Mouse (Mus musculus): ENCODE data around the gene Reep6. TPM values are rescaled to one million over a fixed set of nuclear protein-coding genes. Genes with fewer than 3 reads are reported as not detected.

Reep6 gene
- polyA plus RNA-seq, 1 experiment from 2014 or later, result 5.3 TPM

GRCm38 (mm10) chr10:80292251-80293146, 37.3 kb upstream of the Reep6 start, which contains the start of gene Rps15:
Gene Rps15, plus strand, starts transcription at chr10:80292453.
- H3K9ac ChIP-seq (replicated peaks; ENCODE audit: low read length), result peak within 1 kb of the TSS; percentile 98
- H3K4me3 ChIP-seq (replicated peaks; ENCODE audit: low read depth, low read length), result peak within 1 kb of the TSS; percentile 85
- H3K4me2 ChIP-seq (ENCODE audit: low read length), result peak within 1 kb of the TSS; percentile 99
- H3K9me3 ChIP-seq (ENCODE audit: control insufficient read depth, low read length), result no peaks in the 10 kb centered on the region
- WGBS, result under 1% methylated on average over 72 of the region's 72 CpGs
- DNase-seq (peak; percentile 99), ATAC-seq (ENCODE audit: low FRiP score, low TSS enrichment) (peak; percentile 81)
- peak within 1 kb of the TSS; percentile 94 for H3K27ac ChIP-seq (replicated peaks; ENCODE audit: low read depth, low read length)
- peaks cover 31% of the 10 kb centered on the region for H3K4me1 ChIP-seq (ENCODE audit: control insufficient read depth, insufficient read depth, low read length)
- no peaks in the 10 kb centered on the region for H3K27me3 ChIP-seq (ENCODE audit: control insufficient read depth, insufficient read depth, low read length)
- peaks cover 37% of the 10 kb centered on the region for H3K36me3 ChIP-seq (ENCODE audit: control insufficient read depth, insufficient read depth, low read length)

GRCm38 (mm10) chr10:80293325-80293724, 36.4 kb upstream of the Reep6 start:
- Histone ChIP-seq H3K4me1 (ENCODE audit: control insufficient read depth, insufficient read depth, low read length) (peaks cover 39% of the 10 kb centered on the region), H3K36me3 (ENCODE audit: control insufficient read depth, insufficient read depth, low read length) (peaks cover 31% of the 10 kb centered on the region), H3K9me3 (ENCODE audit: control insufficient read depth, low read length) (no peaks in the 10 kb centered on the region), H3K4me2 (ENCODE audit: low read length) (peak overlapping the region; percentile 99), H3K27ac (replicated peaks; ENCODE audit: low read depth, low read length) (no peak overlapping the region), H3K9ac (replicated peaks; ENCODE audit: low read length) (peak overlapping the region; percentile 98), H3K4me3 (replicated peaks; ENCODE audit: low read depth, low read length) (peak overlapping the region; percentile 85), H3K27me3 (ENCODE audit: control insufficient read depth, insufficient read depth, low read length) (no peaks in the 10 kb centered on the region)
- ATAC-seq (ENCODE audit: low FRiP score, low TSS enrichment) (no peak), DNase-seq (no peak)
- 21% methylated on average over 14 of the region's 14 CpGs for WGBS

DNA sequence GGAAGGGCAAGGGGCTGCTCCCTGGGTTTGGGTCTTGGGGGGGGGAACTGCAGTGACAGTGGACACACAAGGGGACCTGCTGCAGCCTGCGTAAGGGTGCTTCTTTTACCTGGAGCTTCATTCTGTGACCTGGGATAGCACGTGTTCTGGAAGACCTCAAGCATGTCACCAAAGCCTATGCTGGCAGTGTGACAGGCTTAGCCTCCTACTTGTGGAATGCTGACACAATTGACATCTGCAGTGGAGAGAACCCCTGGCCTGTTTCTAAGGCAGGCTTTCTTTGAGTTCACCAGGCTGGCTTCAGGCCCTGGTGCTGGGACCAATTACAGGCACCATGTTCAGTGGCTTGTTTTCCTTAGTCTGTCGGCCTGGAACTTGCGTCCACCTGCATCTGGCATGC, 35.4 kb upstream of the Reep6 start:
- Histone ChIP-seq H3K4me2 (ENCODE audit: low read length) (peak overlapping the region; percentile 99; the same call in 1 of the 2 replicates), H3K27me3 (ENCODE audit: control insufficient read depth, insufficient read depth, low read length) (no peaks in the 10 kb centered on the region), H3K9ac (replicated peaks; ENCODE audit: low read length) (0 out of 2 replicates have a peak overlapping the region, but pooled peaks have one; percentile 12), H3K4me1 (ENCODE audit: control insufficient read depth, insufficient read depth, low read length) (peaks cover 43% of the 10 kb centered on the region), H3K36me3 (ENCODE audit: control insufficient read depth, insufficient read depth, low read length) (peaks cover 22% of the 10 kb centered on the region), H3K27ac (replicated peaks; ENCODE audit: low read depth, low read length) (no peak overlapping the region), H3K4me3 (replicated peaks; ENCODE audit: low read depth, low read length) (no peak overlapping the region; the same call in 1 of the 2 replicates), H3K9me3 (ENCODE audit: control insufficient read depth, low read length) (no peaks in the 10 kb centered on the region)
- WGBS, result 73% methylated on average over 4 of the region's 4 CpGs
- no peak for ATAC-seq (ENCODE audit: low FRiP score, low TSS enrichment)
- no peak for DNase-seq

GRCm38 (mm10) chr10:80294788-80295303, 34.9 kb upstream of the Reep6 start:
- DNase-seq, result no peak
- Histone ChIP-seq H3K9me3 (ENCODE audit: control insufficient read depth, low read length) (no peaks in the 10 kb centered on the region), H3K9ac (replicated peaks; ENCODE audit: low read length) (peak overlapping the region; percentile 60), H3K36me3 (ENCODE audit: control insufficient read depth, insufficient read depth, low read length) (peaks cover 21% of the 10 kb centered on the region), H3K4me3 (replicated peaks; ENCODE audit: low read depth, low read length) (no peak overlapping the region), H3K27ac (replicated peaks; ENCODE audit: low read depth, low read length) (peak overlapping the region; percentile 99; the same call in 1 of the 2 replicates), H3K4me1 (ENCODE audit: control insufficient read depth, insufficient read depth, low read length) (peaks cover 43% of the 10 kb centered on the region), H3K4me2 (ENCODE audit: low read length) (peak overlapping the region; percentile 96), H3K27me3 (ENCODE audit: control insufficient read depth, insufficient read depth, low read length) (no peaks in the 10 kb centered on the region)
- no peak for ATAC-seq (ENCODE audit: low FRiP score, low TSS enrichment)
- 44% methylated on average over 7 of the region's 7 CpGs for WGBS

DNA sequence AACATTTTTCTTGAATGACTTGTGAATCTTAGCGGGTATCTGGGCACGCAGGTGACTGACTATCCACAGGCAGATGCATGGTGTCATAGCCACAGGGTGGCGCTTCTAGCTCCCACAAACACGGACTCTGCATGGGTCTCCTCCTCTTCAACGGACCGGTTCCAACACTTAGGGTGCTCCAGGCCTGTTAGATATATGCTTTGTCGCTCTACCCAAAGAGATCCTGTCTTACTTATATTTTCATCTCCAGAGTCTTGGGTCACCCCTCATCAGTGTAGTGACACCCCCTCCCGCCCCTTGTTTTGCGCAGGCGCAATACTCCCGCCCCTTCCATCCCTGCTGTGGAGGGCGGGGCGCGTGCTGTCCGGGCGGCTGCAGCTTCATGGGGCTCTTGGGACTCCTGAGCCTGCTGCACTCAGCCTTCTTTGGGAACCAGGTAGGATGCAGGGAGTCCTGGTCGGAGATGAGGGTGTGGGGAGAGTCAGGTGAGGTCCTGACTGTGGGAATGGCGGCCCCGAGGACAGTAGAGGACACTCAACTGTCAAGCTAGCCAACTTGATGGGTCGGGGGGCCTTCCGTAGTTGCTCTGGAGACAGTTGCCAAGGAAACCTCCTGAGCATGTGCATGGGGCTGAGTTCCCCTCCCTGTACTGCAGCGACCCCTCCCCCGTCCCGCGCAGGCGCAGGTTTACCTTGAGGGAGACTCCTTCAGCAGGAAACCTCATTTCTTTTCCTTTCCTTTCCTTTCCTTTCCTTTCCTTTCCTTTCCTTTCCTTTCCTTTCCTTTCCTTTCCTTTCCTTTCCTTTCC, 33.9 kb upstream of the Reep6 start, which contains the start of gene Apc2:
Apc2 (plus strand) TSS at position 360 of the 808 bp plus-strand sequence.
- Histone ChIP-seq H3K9ac (replicated peaks; ENCODE audit: low read length) (peak within 1 kb of the TSS; percentile 60), H3K4me1 (ENCODE audit: control insufficient read depth, insufficient read depth, low read length) (peaks cover 48% of the 10 kb centered on the region), H3K4me2 (ENCODE audit: low read length) (peak within 1 kb of the TSS; percentile 96), H3K9me3 (ENCODE audit: control insufficient read depth, low read length) (no peaks in the 10 kb centered on the region), H3K36me3 (ENCODE audit: control insufficient read depth, insufficient read depth, low read length) (peaks cover 21% of the 10 kb centered on the region), H3K27me3 (ENCODE audit: control insufficient read depth, insufficient read depth, low read length) (no peaks in the 10 kb centered on the region), H3K4me3 (replicated peaks; ENCODE audit: low read depth, low read length) (peak within 1 kb of the TSS; percentile 42), H3K27ac (replicated peaks; ENCODE audit: low read depth, low read length) (peak within 1 kb of the TSS; percentile 99)
- ATAC-seq (ENCODE audit: low FRiP score, low TSS enrichment) (peak; percentile 47), DNase-seq (peak; percentile 95)
- WGBS, result 1% methylated on average over 26 of the region's 26 CpGs

- Histone ChIP-seq H3K4me1 (ENCODE audit: control insufficient read depth, insufficient read depth, low read length) (peaks cover 53% of the 10 kb centered on the region), H3K9ac (replicated peaks; ENCODE audit: low read length) (peak overlapping the region; percentile 60), H3K27ac (replicated peaks; ENCODE audit: low read depth, low read length) (peak overlapping the region; percentile 99), H3K36me3 (ENCODE audit: control insufficient read depth, insufficient read depth, low read length) (peaks cover 21% of the 10 kb centered on the region), H3K4me2 (ENCODE audit: low read length) (peak overlapping the region; percentile 96), H3K4me3 (replicated peaks; ENCODE audit: low read depth, low read length) (peak overlapping the region; percentile 42), H3K27me3 (ENCODE audit: control insufficient read depth, insufficient read depth, low read length) (no peaks in the 10 kb centered on the region), H3K9me3 (ENCODE audit: control insufficient read depth, low read length) (no peaks in the 10 kb centered on the region)
- WGBS, result 91% methylated on average over 5 of the region's 5 CpGs
- no peak for DNase-seq
- no peak for ATAC-seq (ENCODE audit: low FRiP score, low TSS enrichment)
Measured at GRCm38 (mm10) chr10:80296824-80297223, 32.9 kb upstream of the Reep6 start.

GRCm38 (mm10) chr10:80297526-80298133, 32.1 kb upstream of the Reep6 start:
- Histone ChIP-seq H3K4me3 (replicated peaks; ENCODE audit: low read depth, low read length) (peak overlapping the region; percentile 10; the same call in 1 of the 2 replicates), H3K27ac (replicated peaks; ENCODE audit: low read depth, low read length) (peak overlapping the region; percentile 99), H3K9me3 (ENCODE audit: control insufficient read depth, low read length) (no peaks in the 10 kb centered on the region), H3K9ac (replicated peaks; ENCODE audit: low read length) (peak overlapping the region; percentile 60; the same call in 1 of the 2 replicates), H3K4me1 (ENCODE audit: control insufficient read depth, insufficient read depth, low read length) (peaks cover 59% of the 10 kb centered on the region), H3K36me3 (ENCODE audit: control insufficient read depth, insufficient read depth, low read length) (peaks cover 29% of the 10 kb centered on the region), H3K27me3 (ENCODE audit: control insufficient read depth, insufficient read depth, low read length) (no peaks in the 10 kb centered on the region), H3K4me2 (ENCODE audit: low read length) (peak overlapping the region; percentile 96)
- no peak for ATAC-seq (ENCODE audit: low FRiP score, low TSS enrichment)
- 66% methylated on average over 8 of the region's 8 CpGs for WGBS
- DNase-seq, result no peak

Data from midbrain, embryonic 14.5 days (tissue).